Mouse (Mus musculus) MEL (cell line): ENCODE data around the gene Ctdsp2. TPM values are rescaled to one million over a fixed set of nuclear protein-coding genes. Genes with fewer than 3 reads are reported as not detected.

Experiments
- DNase-seq: peaks from one replicate; pipeline ENCODE4 v3.0.0; 2011; ENCODE audit warnings: low read depth, low spot score
- H3K27ac ChIP-seq: 2 replicates; pipeline ENCODE4 v1.5.1; 2012; ENCODE audit warnings: low read depth, mild to moderate bottlenecking, control low read depth, low read length, moderate library complexity; ENCODE audit not compliant: control insufficient read depth
- H3K27me3 ChIP-seq, 2 experiments: fragments of 150-350 bp in 1 of 2; sonication (generic) in 1 of 2; 2 replicates each; pipeline ENCODE4 v1.6.1; 2012; ENCODE audit warnings: low read length in 2 of 2, mild to moderate bottlenecking in 2 of 2, improper control_type of control experiment in 1 of 2, moderate library complexity in 1 of 2; ENCODE audit not compliant: insufficient read depth in 2 of 2, control insufficient read depth in 1 of 2
- H3K36me3 ChIP-seq, 2 experiments: 2 replicates each; pipeline ENCODE4 v1.6.1; 2012 to 2014; ENCODE audit warnings: low read length in 2 of 2, improper control_type of control experiment in 1 of 2, inconsistent platforms in 1 of 2, mild to moderate bottlenecking in 1 of 2; ENCODE audit not compliant: insufficient read depth in 2 of 2, control insufficient read depth in 1 of 2
- H3K4me1 ChIP-seq, 2 experiments: fragments of 150-350 bp in 1 of 2; sonication (generic) in 1 of 2; 2 replicates each; pipeline ENCODE4 v1.6.1; 2012; ENCODE audit warnings: low read length in 2 of 2, improper control_type of control experiment in 1 of 2, mild to moderate bottlenecking in 1 of 2; ENCODE audit not compliant: insufficient read depth in 2 of 2, control insufficient read depth in 1 of 2
- H3K4me3 ChIP-seq, 2 experiments: fragments of 150-350 bp in 1 of 2; sonication (generic) in 1 of 2; 2 replicates each; pipeline ENCODE4 v1.5.1; 2012; ENCODE audit warnings: low read depth in 2 of 2, low read length in 2 of 2, mild to moderate bottlenecking in 2 of 2, moderate library complexity in 2 of 2, control low read depth in 1 of 2, improper control_type of control experiment in 1 of 2; ENCODE audit not compliant: control insufficient read depth in 1 of 2, insufficient read depth in 1 of 2
- H3K79me2 ChIP-seq: 2 replicates; pipeline ENCODE4 v1.6.1; 2012; ENCODE audit warnings: mild to moderate bottlenecking, low read length, moderate library complexity; ENCODE audit not compliant: control insufficient read depth, poor library complexity, insufficient read depth
- H3K9ac ChIP-seq: 2 replicates; pipeline ENCODE4 v1.6.1; 2012; ENCODE audit warnings: low read depth, mild to moderate bottlenecking, control low read depth, low read length, moderate library complexity; ENCODE audit not compliant: control insufficient read depth, poor library complexity, severe bottlenecking
- H3K9me3 ChIP-seq: fragments of 150-350 bp; sonication (generic); replicated peaks from 2 replicates; pipeline ENCODE4 v1.6.1; 2012; ENCODE audit warnings: mild to moderate bottlenecking, low read length, improper control_type of control experiment, moderate library complexity; ENCODE audit not compliant: insufficient read depth
- BHLHE40 ChIP-seq: IDR thresholded peaks from 2 replicates; pipeline ENCODE4 v1.6.1; 2012; ENCODE audit warnings: low read depth, mild to moderate bottlenecking, inconsistent platforms, low read length, improper control_type of control experiment, borderline replicate concordance
- CHD1 ChIP-seq: IDR thresholded peaks from 2 replicates; pipeline ENCODE4 v1.6.1; 2012; ENCODE audit warnings: low read depth, mild to moderate bottlenecking, inconsistent platforms, low read length, improper control_type of control experiment
- CTCF ChIP-seq, 3 experiments: IDR thresholded peaks in 2 of 3; conservative IDR thresholded peaks in 1 of 3; 2 replicates each; pipeline ENCODE4 v1.5.1; 2011 to 2012; ENCODE audit warnings: low read length in 3 of 3, low read depth in 2 of 3, mild to moderate bottlenecking in 2 of 3, improper control_type of control experiment in 1 of 3, inconsistent platforms in 1 of 3, mixed read lengths in 1 of 3, moderate library complexity in 1 of 3; ENCODE audit not compliant: control insufficient read depth in 1 of 3, insufficient read depth in 1 of 3, poor library complexity in 1 of 3, severe bottlenecking in 1 of 3
- GABPA ChIP-seq: IDR thresholded peaks from 2 replicates; pipeline ENCODE4 v1.6.1; 2012; ENCODE audit warnings: low read depth, mild to moderate bottlenecking, inconsistent platforms, low read length, improper control_type of control experiment, moderate library complexity
- GATA1 ChIP-seq: IDR thresholded peaks from 2 replicates; pipeline ENCODE4 v1.6.1; 2011; ENCODE audit warnings: low read depth, low read length, improper control_type of control experiment
- HCFC1 ChIP-seq: IDR thresholded peaks from 2 replicates; pipeline ENCODE4 v1.6.1; 2012; ENCODE audit warnings: low read depth, mild to moderate bottlenecking, inconsistent platforms, low read length, improper control_type of control experiment, moderate library complexity
- JUND ChIP-seq: IDR thresholded peaks from 2 replicates; pipeline ENCODE4 v1.6.1; 2011; ENCODE audit warnings: low read depth, mild to moderate bottlenecking, improper control_type of control experiment, low read length
- KAT2A ChIP-seq: conservative IDR thresholded peaks from 2 replicates; pipeline ENCODE4 v1.6.1; 2012; ENCODE audit warnings: low read depth, low read length, improper control_type of control experiment, inconsistent platforms
- MAFK ChIP-seq: IDR thresholded peaks from 2 replicates; pipeline ENCODE4 v1.6.1; 2011; ENCODE audit warnings: low read depth, mild to moderate bottlenecking, low read length, improper control_type of control experiment, borderline replicate concordance
- MAZ ChIP-seq: IDR thresholded peaks from 2 replicates; pipeline ENCODE4 v1.6.1; 2012; ENCODE audit warnings: low read depth, mild to moderate bottlenecking, inconsistent platforms, low read length, improper control_type of control experiment
- MEF2A ChIP-seq: IDR thresholded peaks from 2 replicates; pipeline ENCODE4 v1.6.1; 2014; ENCODE audit warnings: low read depth, mild to moderate bottlenecking, inconsistent platforms, low read length, improper control_type of control experiment; ENCODE audit not compliant: poor library complexity, insufficient replicate concordance, severe bottlenecking; ENCODE audit errors: extremely low read depth
- MXI1 ChIP-seq: IDR thresholded peaks from 2 replicates; pipeline ENCODE4 v1.6.1; 2011; ENCODE audit warnings: mild to moderate bottlenecking, low read depth, low read length, improper control_type of control experiment
- MYB ChIP-seq: IDR thresholded peaks from 2 replicates; pipeline ENCODE4 v1.6.1; 2011; ENCODE audit warnings: mild to moderate bottlenecking, low read depth, low read length, improper control_type of control experiment
- MYC ChIP-seq: IDR thresholded peaks from 2 replicates; pipeline ENCODE4 v1.6.1; 2011; ENCODE audit warnings: low read depth, mild to moderate bottlenecking, low read length, improper control_type of control experiment, moderate library complexity
- NELFE ChIP-seq: IDR thresholded peaks from 2 replicates; pipeline ENCODE4 v1.6.1; 2011; ENCODE audit warnings: low read depth, low read length, improper control_type of control experiment
- POLR2A ChIP-seq, 2 experiments: IDR thresholded peaks; 2 replicates each; pipeline ENCODE4 v1.6.1; 2011 to 2012; ENCODE audit warnings: low read length in 2 of 2, mild to moderate bottlenecking in 2 of 2, control low read depth in 1 of 2, improper control_type of control experiment in 1 of 2, low read depth in 1 of 2, moderate library complexity in 1 of 2; ENCODE audit not compliant: control insufficient read depth in 1 of 2, insufficient read depth in 1 of 2, poor library complexity in 1 of 2
- POLR2AphosphoS2 ChIP-seq: IDR thresholded peaks from 2 replicates; pipeline ENCODE4 v1.6.1; 2011; ENCODE audit warnings: low read length, improper control_type of control experiment
- RAD21 ChIP-seq: IDR thresholded peaks from 2 replicates; pipeline ENCODE4 v1.6.1; 2011; ENCODE audit warnings: mild to moderate bottlenecking, low read depth, low read length, improper control_type of control experiment
- SIN3A ChIP-seq: IDR thresholded peaks from 2 replicates; pipeline ENCODE4 v1.6.1; 2012; ENCODE audit warnings: low read length, improper control_type of control experiment, inconsistent platforms
- SMC3 ChIP-seq: IDR thresholded peaks from 2 replicates; pipeline ENCODE4 v1.6.1; 2011; ENCODE audit warnings: low read depth, low read length, improper control_type of control experiment
- TAL1 ChIP-seq: IDR thresholded peaks from 2 replicates; pipeline ENCODE4 v1.6.1; 2012; ENCODE audit warnings: mild to moderate bottlenecking, inconsistent platforms, low read length, moderate library complexity, mixed read lengths
- TBP ChIP-seq: IDR thresholded peaks from 2 replicates; pipeline ENCODE4 v1.8.0; 2011; ENCODE audit warnings: low read depth, low read length, improper control_type of control experiment
- TCF12 ChIP-seq: IDR thresholded peaks from 2 replicates; pipeline ENCODE4 v1.6.1; 2014; ENCODE audit warnings: low read depth, mild to moderate bottlenecking, inconsistent platforms, low read length, improper control_type of control experiment, moderate library complexity
- USF2 ChIP-seq, 2 experiments: IDR thresholded peaks; 2 replicates each; pipeline ENCODE4 v1.6.1; 2011 to 2012; ENCODE audit warnings: improper control_type of control experiment in 2 of 2, low read length in 2 of 2, borderline replicate concordance in 1 of 2, inconsistent platforms in 1 of 2, low read depth in 1 of 2, mild to moderate bottlenecking in 1 of 2; ENCODE audit not compliant: insufficient read depth in 1 of 2
- ZC3H11A ChIP-seq: IDR thresholded peaks from 2 replicates; pipeline ENCODE4 v1.6.1; 2012; ENCODE audit warnings: low read depth, mild to moderate bottlenecking, inconsistent platforms, low read length, improper control_type of control experiment
- ZMIZ1 ChIP-seq: IDR thresholded peaks from 2 replicates; pipeline ENCODE4 v1.6.1; 2012; ENCODE audit warnings: low read depth, mild to moderate bottlenecking, inconsistent platforms, low read length, improper control_type of control experiment, moderate library complexity
- ZNF384 ChIP-seq: IDR thresholded peaks from 2 replicates; pipeline ENCODE4 v1.6.1; 2012; ENCODE audit warnings: low read depth, mild to moderate bottlenecking, inconsistent platforms, low read length, improper control_type of control experiment
- polyA plus RNA-seq, 2 experiments: library from polyadenylated mRNA; stranded (reverse) in 1 of 2; unstranded in 1 of 2; fragments of >175 nt in 1 of 2; fragments of >200 nt in 1 of 2; gene quantifications; 2 replicates each; pipeline versions ENCODE4 v1.2.1 to v1.2.4; 2012; ENCODE audit warnings: low replicate concordance in 2 of 2, low read depth in 1 of 2; ENCODE audit not compliant: insufficient read length in 2 of 2, insufficient read depth in 1 of 2, missing spikeins in 1 of 2
- total RNA-seq: library from RNA; depleted of rRNA; stranded (reverse); fragments of 300-350 nt; gene quantifications from 2 replicates; pipeline ENCODE4 v1.2.3, GENCODE M21; 2012

Gene Ctdsp2
- total and polyA plus RNA-seq, 3 experiments, result 16.7 to 69.3 TPM; not detected in 1

DNA sequence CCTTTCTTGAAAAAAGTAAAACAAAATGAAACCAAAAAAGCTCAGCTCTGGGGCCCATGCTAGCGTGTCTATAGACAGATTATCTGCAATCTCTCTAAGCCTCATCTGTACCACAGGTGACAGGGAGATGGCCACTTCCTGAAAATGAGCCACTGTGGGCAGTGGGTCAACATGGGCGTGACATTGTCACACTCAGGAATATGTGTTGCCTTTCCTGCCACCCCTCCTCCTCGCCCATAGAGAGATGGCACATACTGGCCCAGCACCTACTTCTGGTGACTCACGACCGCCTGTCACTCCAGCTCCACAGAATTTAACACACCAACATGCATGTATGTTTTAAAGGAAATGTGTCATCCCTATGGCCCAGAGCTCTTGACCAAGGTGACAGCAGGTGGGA, 24.2 kb downstream of the Ctdsp2 start:
- Histone ChIP-seq H3K4me3 (no peak overlapping the region), H3K79me2 (peaks cover 9% of the 10 kb centered on the region; the same call in 1 of the 2 replicates), H3K9me3 (no peaks in the 10 kb centered on the region), H3K27me3 (no peaks in the 10 kb centered on the region), H3K27ac (no peak overlapping the region), H3K36me3 (peaks cover 0 to 14% of the 10 kb centered on the region in 2 experiments; a peak in 3 of 4 replicates), H3K9ac (peak overlapping the region; percentile 74; the same call in 1 of the 2 replicates), H3K4me1 (peaks cover 6 to 19% of the 10 kb centered on the region in 2 experiments)
- no peak for TF ChIP-seq TAL1
- no peak for TF ChIP-seq KAT2A
- TF ChIP-seq POLR2A (IDR thresholded peaks at IDR 0.05; ENCODE audit: control insufficient read depth in 1 of 2, insufficient read depth in 1 of 2, low read depth in 1 of 2, low read length in 2 of 2, poor library complexity in 1 of 2), result no peak
- TF ChIP-seq MAZ, result no peak
- no peak for TF ChIP-seq BHLHE40
- no peak for TF ChIP-seq SMC3
- TF ChIP-seq MYB, result no peak
- no peak for DNase-seq

DNA sequence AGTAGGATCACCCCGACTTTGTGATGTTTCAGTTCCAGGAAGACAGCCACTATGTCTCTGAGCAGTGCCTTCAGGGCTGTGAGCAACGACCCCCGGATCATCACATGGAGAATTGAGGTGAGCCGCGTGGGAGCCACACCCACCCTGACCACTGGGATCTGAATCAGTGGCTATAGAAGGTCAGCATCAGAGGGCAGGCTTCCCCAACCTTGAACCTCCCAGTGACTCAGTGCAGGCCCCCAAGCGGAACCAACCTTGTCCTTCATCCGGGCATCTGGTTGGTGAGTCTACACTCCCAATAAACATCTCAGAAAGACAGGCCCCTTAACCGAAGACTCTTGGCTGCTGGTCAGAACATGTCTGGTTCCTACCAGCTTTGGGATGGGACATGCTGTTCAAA, 24.8 kb downstream of the Ctdsp2 start:
- Histone ChIP-seq H3K4me3 (no peak overlapping the region), H3K36me3 (peaks cover 0 to 14% of the 10 kb centered on the region in 2 experiments; a peak in 3 of 4 replicates), H3K27ac (no peak overlapping the region), H3K27me3 (no peaks in the 10 kb centered on the region), H3K79me2 (peaks cover 9% of the 10 kb centered on the region; the same call in 1 of the 2 replicates), H3K9me3 (no peaks in the 10 kb centered on the region), H3K9ac (no peak overlapping the region), H3K4me1 (peaks cover 6 to 18% of the 10 kb centered on the region in 2 experiments)
- no peak for DNase-seq
- TF ChIP-seq USF2 (IDR thresholded peaks at IDR 0.05; ENCODE audit: borderline replicate concordance in 1 of 2, insufficient read depth in 1 of 2, low read depth in 1 of 2, low read length in 2 of 2), result no peak
- TF ChIP-seq ZNF384, result no peak
- no peak for TF ChIP-seq TBP
- TF ChIP-seq MAFK, result no peak
- no peak for TF ChIP-seq TCF12
- no peak for TF ChIP-seq SIN3A
- TF ChIP-seq HCFC1, result no peak

GRCm38 (mm10) chr10:127003806-127004205, 25.3 kb downstream of the Ctdsp2 start:
- Histone ChIP-seq H3K79me2 (peaks cover 9% of the 10 kb centered on the region; the same call in 1 of the 2 replicates), H3K9me3 (no peaks in the 10 kb centered on the region), H3K27ac (no peak overlapping the region), H3K9ac (no peak overlapping the region), H3K27me3 (no peaks in the 10 kb centered on the region), H3K4me1 (peaks cover 6 to 18% of the 10 kb centered on the region in 2 experiments), H3K4me3 (no peak overlapping the region), H3K36me3 (peaks cover 0 to 14% of the 10 kb centered on the region in 2 experiments; a peak in 3 of 4 replicates)
- TF ChIP-seq ZMIZ1 (no peak), MXI1 (no peak), POLR2AphosphoS2 (no peak), RAD21 (no peak), GABPA (no peak), CTCF (IDR thresholded peaks at IDR 0.05 in 2 of 3, conservative IDR thresholded peaks at IDR 0.05 in 1 of 3; ENCODE audit: control insufficient read depth in 1 of 3, insufficient read depth in 1 of 3, low read depth in 2 of 3, low read length in 3 of 3, poor library complexity in 1 of 3, severe bottlenecking in 1 of 3) (no peak), MYC (no peak), JUND (no peak), GATA1 (no peak), MYB (no peak), MEF2A (no peak), CHD1 (no peak), NELFE (no peak), BHLHE40 (no peak), ZNF384 (no peak), USF2 (IDR thresholded peaks at IDR 0.05; ENCODE audit: borderline replicate concordance in 1 of 2, insufficient read depth in 1 of 2, low read depth in 1 of 2, low read length in 2 of 2) (no peak), ZC3H11A (no peak)
- DNase-seq, result no peak
